Mouse (Mus musculus) embryonic facial prominence, embryonic 12.5 days (tissue): ENCODE data around the gene Cyct. TPM values are rescaled to one million over a fixed set of nuclear protein-coding genes. Genes with fewer than 3 reads are reported as not detected.

Experiments used
- ATAC-seq: fragments of 200-750 bp; cut with Nextera tagmentation; 2 replicates; pipeline ENCODE4 v1.8.0; 2017; ENCODE audit not compliant: insufficient number of reproducible peaks, insufficient read depth, low FRiP score, low TSS enrichment
- H3K27ac ChIP-seq: fragments of 300-500 bp; sonication (generic); 2 replicates; pipeline ENCODE4 v1.5.1; 2016; ENCODE audit warnings: mild to moderate bottlenecking
- H3K27me3 ChIP-seq: fragments of 300-500 bp; sonication (generic); 2 replicates; pipeline ENCODE4 v1.6.1; 2016; ENCODE audit warnings: mild to moderate bottlenecking, moderate library complexity
- H3K36me3 ChIP-seq: fragments of 300-500 bp; sonication (generic); 2 replicates; pipeline ENCODE4 v1.6.1; 2016; ENCODE audit warnings: mild to moderate bottlenecking
- H3K4me1 ChIP-seq: fragments of 300-500 bp; sonication (generic); 2 replicates; pipeline ENCODE4 v1.6.1; 2016
- H3K4me2 ChIP-seq: fragments of 300-500 bp; sonication (generic); replicated peaks from 2 replicates; pipeline ENCODE4 v1.6.1; 2016; ENCODE audit warnings: mild to moderate bottlenecking, moderate library complexity
- H3K4me3 ChIP-seq: fragments of 300-500 bp; sonication (generic); 2 replicates; pipeline ENCODE4 v1.5.1; 2016; ENCODE audit warnings: mild to moderate bottlenecking
- H3K9ac ChIP-seq: fragments of 300-500 bp; sonication (generic); 2 replicates; pipeline ENCODE4 v1.6.1; 2016; ENCODE audit warnings: mild to moderate bottlenecking, moderate library complexity
- H3K9me3 ChIP-seq: fragments of 300-500 bp; sonication (generic); 2 replicates; pipeline ENCODE4 v1.6.1; 2016; ENCODE audit warnings: mild to moderate bottlenecking, moderate library complexity
- WGBS: fragments of 180-500 bp; shearing (Covaris S2); methylation state at CpG from one replicate; pipeline ENCODE4 v1.1.7; 2016; 5-methylcytosine and 5-hydroxymethylcytosine counted together
- polyA plus RNA-seq: library from polyadenylated mRNA; unstranded; fragments of >200 nt; fragmentation: Nextera tagmentation; extraction: Ambion mirVana; gene quantifications from 2 replicates; pipeline ENCODE4 v1.2.1, GENCODE M21; 2016

Gene Cyct
- not detected in 2 replicates for polyA plus RNA-seq

- H3K4me1 ChIP-seq: no peaks in the 10 kb centered on the region
- no peaks in the 10 kb centered on the region for H3K36me3 ChIP-seq
- 0 out of 2 replicates have a peak, but pooled peaks have one; percentile 35 for ATAC-seq
- H3K27me3 ChIP-seq: no peaks in the 10 kb centered on the region
- 83% methylated on average over 11 of the region's 11 CpGs for WGBS
- no peak within 1 kb of the TSS for H3K4me2 ChIP-seq
- no peak within 1 kb of the TSS for H3K27ac ChIP-seq
- no peak within 1 kb of the TSS for H3K4me3 ChIP-seq
- no peaks in the 10 kb centered on the region for H3K9me3 ChIP-seq
- no peak within 1 kb of the TSS for H3K9ac ChIP-seq
Measured at GRCm38 (mm10) chr2:76360226-76360625, at the start of gene Cyct. TSS of gene Cyct (minus strand) at chr2:76360450.

GRCm38 (mm10) chr2:76409986-76410385 lies 49.7 kb upstream of the Cyct start:
- Histone ChIP-seq H3K4me1 (0 out of 2 replicates have a peak, but pooled peaks cover 6% of the 10 kb centered on the region), H3K27me3 (no peaks in the 10 kb centered on the region), H3K4me2 (no peak overlapping the region), H3K36me3 (no peaks in the 10 kb centered on the region), H3K4me3 (no peak overlapping the region), H3K27ac (no peak overlapping the region), H3K9ac (no peak overlapping the region), H3K9me3 (no peaks in the 10 kb centered on the region)
- ATAC-seq: no peak
- WGBS: 85% methylated on average over 2 of the region's 2 CpGs

- Histone ChIP-seq H3K4me2 (no peak overlapping the region), H3K4me1 (0 out of 2 replicates have a peak, but pooled peaks cover 6% of the 10 kb centered on the region), H3K36me3 (no peaks in the 10 kb centered on the region), H3K9ac (no peak overlapping the region), H3K27me3 (peaks cover 2% of the 10 kb centered on the region; the same call in 1 of the 2 replicates), H3K9me3 (no peaks in the 10 kb centered on the region), H3K4me3 (no peak overlapping the region), H3K27ac (no peak overlapping the region)
- ATAC-seq: no peak
- WGBS: 59% methylated on average over 1 of the region's 1 CpGs
Measured at GRCm38 (mm10) chr2:76409526-76409925, 49.3 kb upstream of the Cyct start.

GRCm38 (mm10) chr2:76406937-76407441 lies 46.7 kb upstream of the Cyct start:
- 0 out of 2 replicates have a peak, but pooled peaks cover 6% of the 10 kb centered on the region for H3K4me1 ChIP-seq
- H3K4me3 ChIP-seq: peak overlapping the region; percentile 86
- H3K27ac ChIP-seq: peak overlapping the region; percentile 65; the same call in 1 of the 2 replicates
- WGBS: under 1% methylated on average over 49 of the region's 49 CpGs
- peak overlapping the region; percentile 85 for H3K4me2 ChIP-seq
- H3K9me3 ChIP-seq: no peaks in the 10 kb centered on the region
- ATAC-seq: peak; percentile 52
- no peaks in the 10 kb centered on the region for H3K36me3 ChIP-seq
- H3K27me3 ChIP-seq: peaks cover 9% of the 10 kb centered on the region
- peak overlapping the region; percentile 88 for H3K9ac ChIP-seq

- WGBS: under 1% methylated on average over 61 of the region's 89 CpGs
Measured at GRCm38 (mm10) chr2:76406151-76406936, 46.1 kb upstream of the Cyct start, which contains the start of gene Osbpl6. TSS of gene Osbpl6 (plus strand) at chr2:76406508.

GRCm38 (mm10) chr2:76405596-76406150 lies 45.4 kb upstream of the Cyct start:
- 0 out of 2 replicates have a peak overlapping the region, but pooled peaks have one; percentile 57 for H3K27ac ChIP-seq
- ATAC-seq: no peak; the same call in none of the 2 replicates
- peaks cover 9% of the 10 kb centered on the region for H3K27me3 ChIP-seq
- H3K4me2 ChIP-seq: peak overlapping the region; percentile 85
- 2% methylated on average over 15 of the region's 15 CpGs for WGBS
- H3K9ac ChIP-seq: peak overlapping the region; percentile 88
- H3K9me3 ChIP-seq: no peaks in the 10 kb centered on the region
- H3K4me3 ChIP-seq: peak overlapping the region; percentile 86
- H3K4me1 ChIP-seq: 0 out of 2 replicates have a peak, but pooled peaks cover 6% of the 10 kb centered on the region
- H3K36me3 ChIP-seq: no peaks in the 10 kb centered on the region

More at GRCm38 (mm10) chr2:76406151-76406936, 46.1 kb upstream of the Cyct start, which contains the start of gene Osbpl6:
- no peaks in the 10 kb centered on the region for H3K9me3 ChIP-seq
- peak within 1 kb of the TSS; percentile 65; the same call in 1 of the 2 replicates for H3K27ac ChIP-seq
- H3K4me2 ChIP-seq: peak within 1 kb of the TSS; percentile 85
- peaks cover 9% of the 10 kb centered on the region for H3K27me3 ChIP-seq
- peak; percentile 88 for ATAC-seq
- H3K36me3 ChIP-seq: no peaks in the 10 kb centered on the region
- peak within 1 kb of the TSS; percentile 88 for H3K9ac ChIP-seq
- H3K4me3 ChIP-seq: peak within 1 kb of the TSS; percentile 86
- H3K4me1 ChIP-seq: 0 out of 2 replicates have a peak, but pooled peaks cover 6% of the 10 kb centered on the region

GRCm38 (mm10) chr2:76400178-76400577 lies 39.9 kb upstream of the Cyct start:
- H3K4me2 ChIP-seq: no peak overlapping the region
- H3K4me3 ChIP-seq: no peak overlapping the region
- H3K27me3 ChIP-seq: peaks cover 9% of the 10 kb centered on the region
- no peaks in the 10 kb centered on the region for H3K36me3 ChIP-seq
- no peaks in the 10 kb centered on the region for H3K9me3 ChIP-seq
- no peak overlapping the region for H3K27ac ChIP-seq
- no peak overlapping the region for H3K9ac ChIP-seq
- ATAC-seq: no peak
- no peaks in the 10 kb centered on the region for H3K4me1 ChIP-seq

- Histone ChIP-seq H3K9me3 (no peaks in the 10 kb centered on the region), H3K36me3 (peaks cover 15% of the 10 kb centered on the region), H3K4me1 (no peaks in the 10 kb centered on the region), H3K4me2 (no peak overlapping the region), H3K4me3 (no peak overlapping the region), H3K27me3 (no peaks in the 10 kb centered on the region), H3K9ac (no peak overlapping the region), H3K27ac (no peak overlapping the region)
- ATAC-seq: no peak
Measured at GRCm38 (mm10) chr2:76386531-76386930, 26.3 kb upstream of the Cyct start.

- Histone ChIP-seq H3K9me3 (no peaks in the 10 kb centered on the region), H3K4me2 (no peak overlapping the region), H3K4me3 (no peak overlapping the region), H3K27me3 (no peaks in the 10 kb centered on the region), H3K9ac (no peak overlapping the region), H3K36me3 (peaks cover 63% of the 10 kb centered on the region), H3K4me1 (no peaks in the 10 kb centered on the region), H3K27ac (no peak overlapping the region)
- WGBS: 97% methylated on average over 19 of the region's 19 CpGs
- no peak for ATAC-seq
Measured at GRCm38 (mm10) chr2:76378646-76379045, 18.4 kb upstream of the Cyct start.

- Histone ChIP-seq H3K27ac (no peak overlapping the region), H3K9me3 (no peaks in the 10 kb centered on the region), H3K4me1 (peaks cover 5% of the 10 kb centered on the region; the same call in 1 of the 2 replicates), H3K4me3 (no peak overlapping the region), H3K27me3 (no peaks in the 10 kb centered on the region), H3K4me2 (no peak overlapping the region), H3K36me3 (peaks cover 53% of the 10 kb centered on the region), H3K9ac (no peak overlapping the region)
- 88% methylated on average over 6 of the region's 6 CpGs for WGBS
- no peak for ATAC-seq
Measured at GRCm38 (mm10) chr2:76374544-76375206, 14.4 kb upstream of the Cyct start.

GRCm38 (mm10) chr2:76372244-76372643 lies 12.0 kb upstream of the Cyct start:
- no peaks in the 10 kb centered on the region for H3K27me3 ChIP-seq
- H3K4me3 ChIP-seq: no peak overlapping the region
- H3K9me3 ChIP-seq: no peaks in the 10 kb centered on the region
- peaks cover 5% of the 10 kb centered on the region; the same call in 1 of the 2 replicates for H3K4me1 ChIP-seq
- WGBS: 88% methylated on average over 4 of the region's 4 CpGs
- no peak overlapping the region for H3K27ac ChIP-seq
- peaks cover 30% of the 10 kb centered on the region for H3K36me3 ChIP-seq
- no peak for ATAC-seq
- H3K4me2 ChIP-seq: no peak overlapping the region
- no peak overlapping the region for H3K9ac ChIP-seq
